ENCODE assay signal across 8 mouse cellular contexts in genomic region chr9:75437653-75438385, GRCm38 (mm10). TPM values are rescaled to one million over a fixed set of nuclear protein-coding genes. Genes with fewer than 3 reads are reported as not detected.
DNase-seq lines count a peak whose midpoint lies in the region; ATAC-seq and TF ChIP-seq lines count a peak whose summit lies in the region.
"Had no signal": no experiment of that assay in that cellular context is flagged by ENCODE, and none has a peak within 500 bp of the region (broad histone marks: within the 10 kb centered on the region; RNA-seq: fewer than 3 reads in every experiment).

No protein-coding gene starts in this region.

- no peak overlapping the region for H3K27ac ChIP-seq in lung, embryonic 14.5 days (ENCODE audit: low read depth)
- H3K27ac ChIP-seq: stomach, embryonic 15.5 days had no signal

- no peaks in the 10 kb centered on the region for H3K36me3 ChIP-seq in lung, embryonic 14.5 days (ENCODE audit: insufficient read depth)
- H3K36me3 ChIP-seq: stomach, embryonic 15.5 days had no signal

- peaks cover 7% of the 10 kb centered on the region; the same call in 1 of the 2 replicates for H3K4me1 ChIP-seq in lung, embryonic 14.5 days (ENCODE audit: insufficient read depth)

- no peaks in the 10 kb centered on the region for H3K27me3 ChIP-seq in lung, embryonic 14.5 days (ENCODE audit: insufficient read depth, low read length)
- H3K27me3 ChIP-seq: stomach, embryonic 15.5 days had no signal

- TF ChIP-seq CTCF in lung, embryonic 14.5 days (IDR thresholded peaks at IDR 0.05; ENCODE audit: low read depth), result peak; percentile 56

- H3K4me2 ChIP-seq in lung, embryonic 14.5 days, result no peak overlapping the region
- H3K4me2 ChIP-seq: stomach, embryonic 15.5 days had no signal

- H3K4me3 ChIP-seq in lung, embryonic 14.5 days (ENCODE audit: low read depth, low read length), result no peak overlapping the region
- H3K4me3 ChIP-seq: stomach, embryonic 15.5 days had no signal

- WGBS in lung, embryonic 14.5 days, result 22% methylated on average over 6 of the region's 6 CpGs

- H3K9me3 ChIP-seq in lung, embryonic 14.5 days (ENCODE audit: low read depth, low read length), result no peaks in the 10 kb centered on the region
- H3K9me3 ChIP-seq: stomach, embryonic 15.5 days had no signal

- no peak overlapping the region for H3K9ac ChIP-seq in lung, embryonic 14.5 days
- H3K9ac ChIP-seq: stomach, embryonic 15.5 days had no signal

- DNase-seq in layer of hippocampus, adult 11-12 months (ENCODE audit: low spot score), result peak; percentile 20
- DNase-seq in layer of hippocampus, adult 9-10 months (ENCODE audit: low spot score), result no peak
- peak; percentile 95 for DNase-seq in ES-CJ7 (ENCODE audit: low read depth, low spot score)
- DNase-seq in adrenal gland, postnatal 14 days, result peak; percentile 64
- peak; percentile 61 for DNase-seq in lung, embryonic 14.5 days
- DNase-seq in thymus, postnatal 14 days, result peak; percentile 79
- no peak for DNase-seq in ovary, postnatal 14 days (ENCODE audit: low spot score)

- no peak for ATAC-seq in lung, embryonic 14.5 days (ENCODE audit: insufficient read depth)

RNA-seq across cellular contexts. Expression of gene Leo1, which starts 3.5 kb away (rescaled TPM):
- 32.0 and 37.1 TPM in 2 replicates for total RNA-seq in adrenal gland, postnatal 14 days (2021)
- 39.5 and 39.7 TPM in 2 replicates for polyA plus RNA-seq in lung, embryonic 14.5 days (2014; fragmentation: Nextera tagmentation; extraction: Ambion mirVana)

RNA-seq across cellular contexts. Expression of gene Mapk6, which starts 28.0 kb away (rescaled TPM):
- 35.0 and 38.0 TPM in 2 replicates for total RNA-seq in adrenal gland, postnatal 14 days (2021)
- polyA plus RNA-seq in lung, embryonic 14.5 days (2014; fragmentation: Nextera tagmentation; extraction: Ambion mirVana), result 63.7 and 67.3 TPM in 2 replicates

Comparison
In these comparisons a context has a peak if more than half of its experiments do, and no peak if none do; other contexts are left out.
1. DNase-seq: peak in layer of hippocampus, adult 11-12 months (single experiment), ES-CJ7 (single experiment), adrenal gland, postnatal 14 days (single experiment), lung, embryonic 14.5 days (single experiment) and thymus, postnatal 14 days (single experiment); none in layer of hippocampus, adult 9-10 months (single experiment) and ovary, postnatal 14 days (single experiment).